Mouse (Mus musculus): Measurements from ENCODE around the gene Fuom. TPM values are rescaled to one million over a fixed set of nuclear protein-coding genes. Genes with fewer than 3 reads are reported as not detected.
A peak's percentile ranks its signal among the peaks of the same experiment; 100 is the strongest.

Gene Fuom
- polyA plus RNA-seq, 1 experiment from 2014 or later = 88.4 TPM

GRCm38 (mm10) chr7:140115583-140116328 lies 13.5 kb upstream of the Fuom start, which contains the start of gene Paox:
Gene Paox, plus strand, starts transcription at chr7:140115799.
- Histone ChIP-seq H3K27me3 (ENCODE audit: insufficient read depth, low read length) (no peaks in the 10 kb centered on the region), H3K4me1 (replicated peaks; ENCODE audit: insufficient read depth, low read length) (no peaks in the 10 kb centered on the region; the same call in 1 of the 2 replicates), H3K9me3 (replicated peaks; ENCODE audit: low read length) (no peaks in the 10 kb centered on the region), H3K9ac (ENCODE audit: low read depth, low read length) (peak within 1 kb of the TSS; percentile 80), H3K4me3 (replicated peaks; ENCODE audit: low read depth, low read length) (peak within 1 kb of the TSS; percentile 70), H3K27ac (peak within 1 kb of the TSS; percentile 93), H3K4me2 (ENCODE audit: low read length) (peak within 1 kb of the TSS; percentile 70), H3K36me3 (ENCODE audit: insufficient read depth, low read length) (peaks cover 18% of the 10 kb centered on the region)
- peak; percentile 83 for ATAC-seq (replicated peaks; ENCODE audit: low FRiP score, low read depth)
- under 1% methylated on average over 23 of the region's 23 CpGs for WGBS
- TF ChIP-seq CTCF (IDR thresholded peaks at IDR 0.05; ENCODE audit: low read depth) = no peak
- peak; percentile 86 for DNase-seq (ENCODE audit: low spot score)

- Histone ChIP-seq H3K9me3 (replicated peaks; ENCODE audit: low read length) (no peaks in the 10 kb centered on the region), H3K36me3 (ENCODE audit: insufficient read depth, low read length) (peaks cover 53% of the 10 kb centered on the region), H3K9ac (ENCODE audit: low read depth, low read length) (no peak overlapping the region), H3K4me3 (replicated peaks; ENCODE audit: low read depth, low read length) (no peak overlapping the region), H3K4me2 (ENCODE audit: low read length) (no peak overlapping the region), H3K27me3 (ENCODE audit: insufficient read depth, low read length) (no peaks in the 10 kb centered on the region), H3K27ac (no peak overlapping the region), H3K4me1 (replicated peaks; ENCODE audit: insufficient read depth, low read length) (no peaks in the 10 kb centered on the region; the same call in 1 of the 2 replicates)
- WGBS = 71% methylated on average over 3 of the region's 3 CpGs
- no peak for ATAC-seq (replicated peaks; ENCODE audit: low FRiP score, low read depth)
- DNase-seq (ENCODE audit: low spot score) = no peak
- no peak for TF ChIP-seq CTCF (IDR thresholded peaks at IDR 0.05; ENCODE audit: low read depth)
Measured at GRCm38 (mm10) chr7:140111943-140112342, 9.7 kb upstream of the Fuom start.

DNA sequence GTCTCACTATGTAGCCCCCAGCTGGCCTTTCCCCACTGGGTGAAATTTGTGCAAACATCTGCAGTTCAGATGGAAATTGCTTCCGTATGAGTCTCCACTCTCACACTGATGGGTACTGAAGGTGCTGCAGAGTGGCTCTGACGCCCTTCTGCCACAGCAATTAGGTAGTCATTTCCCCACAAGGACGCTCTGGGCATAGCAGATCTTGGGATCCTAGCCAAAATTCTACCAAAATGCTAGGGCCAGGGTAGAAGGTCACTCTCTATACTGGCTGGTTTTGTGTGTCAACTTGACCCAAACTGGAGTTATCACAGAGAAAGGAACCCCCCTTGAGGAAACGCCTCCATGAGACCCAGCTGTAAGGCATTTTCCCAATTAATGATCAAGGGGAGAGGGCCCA lies 1.8 kb upstream of the Fuom start:
- no peak overlapping the region for H3K9ac ChIP-seq (ENCODE audit: low read depth, low read length)
- ATAC-seq (replicated peaks; ENCODE audit: low FRiP score, low read depth) (no peak), DNase-seq (ENCODE audit: low spot score) (no peak)
- TF ChIP-seq CTCF (IDR thresholded peaks at IDR 0.05; ENCODE audit: low read depth) = no peak
- H3K4me3 ChIP-seq (replicated peaks; ENCODE audit: low read depth, low read length) = no peak overlapping the region
- peaks cover 31% of the 10 kb centered on the region for H3K36me3 ChIP-seq (ENCODE audit: insufficient read depth, low read length)
- H3K4me1 ChIP-seq (replicated peaks; ENCODE audit: insufficient read depth, low read length) = peaks cover 4% of the 10 kb centered on the region; the same call in 1 of the 2 replicates
- no peaks in the 10 kb centered on the region for H3K9me3 ChIP-seq (replicated peaks; ENCODE audit: low read length)
- H3K4me2 ChIP-seq (ENCODE audit: low read length) = no peak overlapping the region
- no peaks in the 10 kb centered on the region for H3K27me3 ChIP-seq (ENCODE audit: insufficient read depth, low read length)
- WGBS = 71% methylated on average over 4 of the region's 4 CpGs
- H3K27ac ChIP-seq = no peak overlapping the region

DNA sequence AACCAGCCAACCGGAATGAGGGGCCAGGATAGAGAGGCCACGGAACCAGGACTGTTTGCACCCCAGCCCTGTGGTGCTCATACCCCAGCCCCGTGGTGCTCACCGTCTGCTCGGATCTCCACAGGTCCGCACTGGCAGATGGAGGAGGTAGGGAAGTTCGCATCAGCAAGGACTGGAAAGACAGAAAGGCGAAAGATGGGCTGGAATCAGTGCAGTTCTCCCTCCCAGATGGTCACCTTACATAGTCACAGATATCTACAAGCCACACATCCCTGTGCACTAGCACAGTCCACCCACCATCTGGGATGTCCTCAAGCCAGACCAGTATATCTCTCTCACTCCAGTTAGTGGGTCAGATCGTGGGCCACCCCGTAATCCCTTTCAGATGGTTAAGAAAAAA lies 743 bp downstream of the Fuom start:
- peaks cover 4% of the 10 kb centered on the region; the same call in 1 of the 2 replicates for H3K4me1 ChIP-seq (replicated peaks; ENCODE audit: insufficient read depth, low read length)
- WGBS = 77% methylated on average over 10 of the region's 10 CpGs
- ATAC-seq (replicated peaks; ENCODE audit: low FRiP score, low read depth) (no peak), DNase-seq (ENCODE audit: low spot score) (no peak)
- TF ChIP-seq CTCF (IDR thresholded peaks at IDR 0.05; ENCODE audit: low read depth) = no peak
- H3K27me3 ChIP-seq (ENCODE audit: insufficient read depth, low read length) = no peaks in the 10 kb centered on the region
- H3K36me3 ChIP-seq (ENCODE audit: insufficient read depth, low read length) = 0 out of 2 replicates have a peak, but pooled peaks cover 12% of the 10 kb centered on the region
- H3K9ac ChIP-seq (ENCODE audit: low read depth, low read length) = peak overlapping the region; percentile 59; the same call in 1 of the 2 replicates
- H3K27ac ChIP-seq = peak overlapping the region; percentile 68; the same call in 1 of the 2 replicates
- H3K4me3 ChIP-seq (replicated peaks; ENCODE audit: low read depth, low read length) = peak overlapping the region; percentile 48
- peak overlapping the region; percentile 67 for H3K4me2 ChIP-seq (ENCODE audit: low read length)
- H3K9me3 ChIP-seq (replicated peaks; ENCODE audit: low read length) = no peaks in the 10 kb centered on the region

DNA sequence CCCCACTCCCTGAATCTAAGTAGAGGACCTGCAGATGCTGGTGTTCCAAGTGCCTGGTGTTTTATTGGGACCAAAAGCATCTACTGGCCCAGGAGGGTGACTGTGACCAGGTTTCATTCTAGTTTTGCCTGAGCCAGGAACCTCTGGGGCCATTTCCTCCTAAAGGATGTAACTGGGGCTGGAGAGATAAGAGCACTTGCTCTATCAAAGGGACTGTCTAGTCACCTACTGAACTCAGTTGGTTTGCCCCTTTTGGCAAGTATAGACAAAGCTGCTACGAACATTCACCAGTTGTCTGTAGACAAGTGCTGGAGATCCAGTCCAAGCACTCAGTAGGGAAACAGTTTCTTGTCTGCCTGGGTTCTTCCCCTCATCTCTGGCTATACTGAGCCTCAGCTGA lies 3.8 kb downstream of the Fuom start:
- no peak for ATAC-seq (replicated peaks; ENCODE audit: low FRiP score, low read depth)
- DNase-seq (ENCODE audit: low spot score) = no peak
- H3K4me3 ChIP-seq (replicated peaks; ENCODE audit: low read depth, low read length) = no peak overlapping the region
- no peak overlapping the region for H3K27ac ChIP-seq
- H3K4me2 ChIP-seq (ENCODE audit: low read length) = no peak overlapping the region
- H3K36me3 ChIP-seq (ENCODE audit: insufficient read depth, low read length) = no peaks in the 10 kb centered on the region
- no peak overlapping the region for H3K9ac ChIP-seq (ENCODE audit: low read depth, low read length)
- WGBS = 88% methylated on average over 1 of the region's 1 CpGs
- H3K9me3 ChIP-seq (replicated peaks; ENCODE audit: low read length) = no peaks in the 10 kb centered on the region
- TF ChIP-seq CTCF (IDR thresholded peaks at IDR 0.05; ENCODE audit: low read depth) = no peak
- H3K4me1 ChIP-seq (replicated peaks; ENCODE audit: insufficient read depth, low read length) = peaks cover 4% of the 10 kb centered on the region; the same call in 1 of the 2 replicates
- no peaks in the 10 kb centered on the region for H3K27me3 ChIP-seq (ENCODE audit: insufficient read depth, low read length)

DNA sequence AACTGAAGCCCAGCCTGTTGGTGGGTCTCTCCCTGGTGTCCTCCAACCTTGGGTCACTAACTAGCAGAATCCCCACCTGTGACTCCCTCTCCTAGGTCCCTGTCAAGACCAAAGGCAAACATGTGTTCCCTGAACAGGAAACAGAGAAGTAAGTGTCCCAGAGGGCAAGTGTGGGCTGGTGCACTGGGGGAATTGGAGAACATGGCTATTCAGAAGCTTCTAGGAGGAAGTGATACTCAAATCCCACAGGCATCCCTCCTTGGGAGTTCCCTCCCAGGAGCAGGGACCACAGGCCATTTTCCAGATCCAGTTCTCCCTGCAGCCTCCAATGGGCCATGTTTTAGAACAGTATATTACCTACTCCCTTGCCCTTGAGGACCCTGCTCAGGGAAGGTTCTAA lies 6.2 kb downstream of the Fuom start:
- Histone ChIP-seq H3K27ac (no peak overlapping the region), H3K9ac (ENCODE audit: low read depth, low read length) (no peak overlapping the region), H3K36me3 (ENCODE audit: insufficient read depth, low read length) (no peaks in the 10 kb centered on the region), H3K4me2 (ENCODE audit: low read length) (no peak overlapping the region), H3K27me3 (ENCODE audit: insufficient read depth, low read length) (no peaks in the 10 kb centered on the region), H3K4me3 (replicated peaks; ENCODE audit: low read depth, low read length) (no peak overlapping the region), H3K9me3 (replicated peaks; ENCODE audit: low read length) (no peaks in the 10 kb centered on the region), H3K4me1 (replicated peaks; ENCODE audit: insufficient read depth, low read length) (no peaks in the 10 kb centered on the region; the same call in 1 of the 2 replicates)
- TF ChIP-seq CTCF (IDR thresholded peaks at IDR 0.05; ENCODE audit: low read depth) = no peak
- ATAC-seq (replicated peaks; ENCODE audit: low FRiP score, low read depth) (no peak), DNase-seq (ENCODE audit: low spot score) (no peak)

Data from kidney, postnatal 0 days (tissue).